Mouse (Mus musculus) G1E (cell line): ENCODE results near the gene Rell1.

ENCODE experiments used
- CTCF ChIP-seq: IDR thresholded peaks from 2 replicates; pipeline ENCODE4 v1.5.1; 2012; ENCODE audit warnings: low read depth, low read length, inconsistent platforms, mixed read lengths
- POLR2AphosphoS5 ChIP-seq: IDR thresholded peaks from 2 replicates; pipeline ENCODE4 v1.6.1; 2012; ENCODE audit warnings: low read depth, low read length, inconsistent platforms; ENCODE audit not compliant: insufficient replicate concordance

- TF ChIP-seq CTCF (no peak), POLR2AphosphoS5 (no peak)
Measured at GRCm38 (mm10) chr5:63872176-63872932, 96.3 kb downstream of the Rell1 start.
